ENCODE assay signal across 8 mouse cellular contexts in genomic region chr14:27115275-27115660, GRCm38 (mm10). TPM values are rescaled to one million over a fixed set of nuclear protein-coding genes. Genes with fewer than 3 reads are reported as not detected.
A peak's percentile ranks its signal among the peaks of the same experiment; 100 is the strongest.
DNase-seq lines count a peak whose midpoint lies in the region; ATAC-seq lines count a peak whose summit lies in the region.

No protein-coding gene starts in this region.

- H3K9ac ChIP-seq in neural tube, embryonic 14.5 days (replicated peaks; ENCODE audit: low read depth, low read length), result peak overlapping the region; percentile 37; the same call in 1 of the 2 replicates

- no peaks in the 10 kb centered on the region for H3K36me3 ChIP-seq in limb, embryonic 10.5 days
- no peaks in the 10 kb centered on the region for H3K36me3 ChIP-seq in neural tube, embryonic 14.5 days (ENCODE audit: control insufficient read depth, insufficient read depth, low read length)

- H3K27ac ChIP-seq in limb, embryonic 10.5 days, result no peak overlapping the region
- H3K27ac ChIP-seq in neural tube, embryonic 14.5 days (ENCODE audit: low read depth, low read length), result no peak overlapping the region

- peak; percentile 39 for DNase-seq in urinary bladder, postnatal 36 days (ENCODE audit: low spot score in 2 of 2)
- DNase-seq in urinary bladder, adult 18-20 months (ENCODE audit: low spot score in 2 of 2), result no peak
- DNase-seq in heart, postnatal 10 days, result peak; percentile 33 to 44
- DNase-seq in limb, embryonic 10.5 days (ENCODE audit: low spot score), result no peak
- no peak for DNase-seq in Muller cell, postnatal 12 days (ENCODE audit: inconsistent ontology term)
- DNase-seq in spleen, postnatal 36 days (ENCODE audit: low spot score in 2 of 2), result no peak
- DNase-seq in right cerebral cortex, adult 2 months (ENCODE audit: low spot score in 2 of 2), result no peak

- intact Hi-C loops in heart, postnatal 10 days (cut with DNase I), result loop anchor here (2.0 to 10.0 kb wide), 2 partner anchors 64 to 220 kb away; no protein-coding TSS in a partner anchor

- H3K4me3 ChIP-seq in limb, embryonic 10.5 days, result peak overlapping the region; percentile 62
- peak overlapping the region; percentile 39 for H3K4me3 ChIP-seq in neural tube, embryonic 14.5 days (ENCODE audit: low read depth, low read length)

- no peak for ATAC-seq in neural tube, embryonic 14.5 days (ENCODE audit: low read depth)

- H3K9me3 ChIP-seq in limb, embryonic 10.5 days (replicated peaks), result no peaks in the 10 kb centered on the region
- no peaks in the 10 kb centered on the region for H3K9me3 ChIP-seq in neural tube, embryonic 14.5 days (ENCODE audit: control insufficient read depth, low read length)

- peaks cover 55% of the 10 kb centered on the region for H3K27me3 ChIP-seq in limb, embryonic 10.5 days (ENCODE audit: low read depth, poor library complexity, severe bottlenecking)
- peaks cover 11% of the 10 kb centered on the region; the same call in 1 of the 2 replicates for H3K27me3 ChIP-seq in neural tube, embryonic 14.5 days (ENCODE audit: control insufficient read depth, insufficient read depth, low read length)

- H3K4me2 ChIP-seq in neural tube, embryonic 14.5 days (ENCODE audit: low read depth, low read length), result peak overlapping the region; percentile 100

- WGBS in limb, embryonic 10.5 days, result 19% methylated on average over 11 of the region's 11 CpGs
- 17% methylated on average over 11 of the region's 11 CpGs for WGBS in neural tube, embryonic 14.5 days

- H3K4me1 ChIP-seq in limb, embryonic 10.5 days, result peaks cover 14% of the 10 kb centered on the region
- H3K4me1 ChIP-seq in neural tube, embryonic 14.5 days (ENCODE audit: control insufficient read depth, insufficient read depth, low read length), result peaks cover 4% of the 10 kb centered on the region; the same call in 1 of the 2 replicates

RNA-seq across cellular contexts. Expression of gene Arhgef3, which starts 0.6 kb away (rescaled TPM):
- total RNA-seq in heart, postnatal 10 days (2021), result 10 to 100 TPM; 32.4 to 33.5 TPM
- polyA plus RNA-seq in limb, embryonic 10.5 days (2016; fragmentation: Nextera tagmentation; extraction: Ambion mirVana), result 4.4 and 8.4 TPM in 2 replicates
- polyA plus RNA-seq in neural tube, embryonic 14.5 days (2014; fragmentation: Nextera tagmentation; extraction: Ambion mirVana), result 9.9 and 13.4 TPM in 2 replicates

Comparison
In these comparisons a context has a peak if more than half of its experiments do, and no peak if none do; other contexts are left out.
1. DNase-seq: peak in urinary bladder, postnatal 36 days (2 of 2) and heart, postnatal 10 days (2 of 2); none in urinary bladder, adult 18-20 months (0 of 2), limb, embryonic 10.5 days (single experiment), Muller cell, postnatal 12 days (single experiment), spleen, postnatal 36 days (0 of 2) and right cerebral cortex, adult 2 months (0 of 2).